Mouse (Mus musculus): ENCODE measurements around the gene Srprb. TPM values are rescaled to one million over a fixed set of nuclear protein-coding genes. Genes with fewer than 3 reads are reported as not detected.

Srprb gene
- 50.7 and 52.5 TPM in 2 replicates for total RNA-seq (2014; rRNA removed)
- 44.5 and 49.7 TPM in 2 replicates for polyA plus RNA-seq (2015; fragmentation: Nextera tagmentation; extraction: Ambion mirVana)

DNA sequence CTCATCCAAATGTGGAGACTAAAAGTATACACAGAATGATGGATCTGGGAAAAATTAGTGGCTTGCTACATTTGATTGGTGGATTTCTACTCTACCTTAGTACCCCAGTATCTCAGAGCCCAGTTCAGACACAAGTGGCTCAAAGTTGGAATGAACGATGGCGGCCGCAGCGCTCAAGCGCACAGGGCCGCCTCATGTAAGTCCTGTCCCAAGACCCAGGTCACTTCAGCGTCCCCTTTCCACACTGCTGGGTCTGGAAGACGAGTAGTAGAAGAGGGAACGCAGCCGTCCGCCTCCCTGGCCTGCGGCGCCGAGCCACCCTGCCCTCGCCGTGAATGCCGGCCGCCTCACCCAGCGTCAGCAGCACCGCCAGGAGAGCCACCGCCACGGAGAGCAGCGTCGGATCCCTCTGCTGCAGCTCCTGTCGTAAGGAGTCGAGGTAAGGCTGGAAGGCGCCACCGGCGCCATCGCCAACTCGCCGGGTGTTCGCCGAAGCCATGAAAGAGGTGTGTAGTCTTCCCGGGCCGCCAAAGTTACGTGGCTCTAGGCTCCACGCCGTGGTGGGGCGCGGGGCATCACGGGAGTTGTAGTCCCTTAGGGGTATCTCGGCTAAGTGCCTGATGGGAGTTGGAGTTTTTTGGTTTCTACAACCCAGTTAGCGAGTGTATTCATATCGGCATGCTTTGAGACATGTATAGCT, at the start of gene Srprb:
TSS of gene Srprb (minus strand) at position 577 of the 700 bp plus-strand sequence.
- Histone ChIP-seq H3K9me3 (ENCODE audit: low read length) (no peaks in the 10 kb centered on the region), H3K27me3 (ENCODE audit: insufficient read depth, low read length) (no peaks in the 10 kb centered on the region), H3K36me3 (ENCODE audit: insufficient read depth, low read length) (peaks cover 10% of the 10 kb centered on the region; the same call in 1 of the 2 replicates), H3K4me3 (ENCODE audit: low read depth, low read length) (peak within 1 kb of the TSS; percentile 51), H3K9ac (replicated peaks; ENCODE audit: low read length, poor library complexity, severe bottlenecking) (peak within 1 kb of the TSS; percentile 44), H3K4me1 (ENCODE audit: insufficient read depth, low read length) (no peaks in the 10 kb centered on the region), H3K4me2 (ENCODE audit: low read depth, low read length, poor library complexity, severe bottlenecking) (peak within 1 kb of the TSS; percentile 63), H3K27ac (ENCODE audit: low read depth, low read length) (peak within 1 kb of the TSS; percentile 53; the same call in 1 of the 2 replicates)
- ATAC-seq (ENCODE audit: low FRiP score) (peak; percentile 97), DNase-seq (ENCODE audit: low spot score) (peak; percentile 96)
- WGBS: under 1% methylated on average over 45 of the region's 45 CpGs
- no peak for TF ChIP-seq CTCF (IDR thresholded peaks at IDR 0.05)

DNA sequence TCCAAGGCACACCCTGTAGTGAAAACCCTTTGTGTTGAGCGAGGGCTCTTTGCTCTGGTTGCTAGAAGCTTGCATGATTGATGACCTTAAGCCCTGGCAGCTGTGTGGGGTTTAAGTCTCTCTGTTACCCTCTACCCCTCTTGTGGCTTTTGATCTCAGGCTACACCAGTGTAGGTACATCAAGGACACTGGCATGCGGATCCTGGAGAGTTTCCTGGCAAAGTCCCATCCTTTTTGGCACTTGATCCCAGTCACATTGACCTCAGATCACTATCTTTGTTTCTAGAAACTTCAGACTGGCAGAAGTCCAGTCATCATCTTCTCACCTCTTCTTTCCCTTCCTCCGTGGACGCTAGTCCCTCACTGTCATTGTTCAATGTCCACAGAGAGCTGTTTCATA, 46.7 kb upstream of the Srprb start:
- ATAC-seq (ENCODE audit: low FRiP score) (no peak), DNase-seq (ENCODE audit: low spot score) (no peak)
- Histone ChIP-seq H3K4me3 (ENCODE audit: low read depth, low read length) (no peak overlapping the region), H3K4me1 (ENCODE audit: insufficient read depth, low read length) (no peaks in the 10 kb centered on the region), H3K27ac (ENCODE audit: low read depth, low read length) (no peak overlapping the region), H3K27me3 (ENCODE audit: insufficient read depth, low read length) (no peaks in the 10 kb centered on the region), H3K4me2 (ENCODE audit: low read depth, low read length, poor library complexity, severe bottlenecking) (no peak overlapping the region), H3K36me3 (ENCODE audit: insufficient read depth, low read length) (no peaks in the 10 kb centered on the region), H3K9ac (replicated peaks; ENCODE audit: low read length, poor library complexity, severe bottlenecking) (no peak overlapping the region), H3K9me3 (ENCODE audit: low read length) (no peaks in the 10 kb centered on the region)
- WGBS: 60% methylated on average over 4 of the region's 4 CpGs
- TF ChIP-seq CTCF (IDR thresholded peaks at IDR 0.05): no peak

DNA sequence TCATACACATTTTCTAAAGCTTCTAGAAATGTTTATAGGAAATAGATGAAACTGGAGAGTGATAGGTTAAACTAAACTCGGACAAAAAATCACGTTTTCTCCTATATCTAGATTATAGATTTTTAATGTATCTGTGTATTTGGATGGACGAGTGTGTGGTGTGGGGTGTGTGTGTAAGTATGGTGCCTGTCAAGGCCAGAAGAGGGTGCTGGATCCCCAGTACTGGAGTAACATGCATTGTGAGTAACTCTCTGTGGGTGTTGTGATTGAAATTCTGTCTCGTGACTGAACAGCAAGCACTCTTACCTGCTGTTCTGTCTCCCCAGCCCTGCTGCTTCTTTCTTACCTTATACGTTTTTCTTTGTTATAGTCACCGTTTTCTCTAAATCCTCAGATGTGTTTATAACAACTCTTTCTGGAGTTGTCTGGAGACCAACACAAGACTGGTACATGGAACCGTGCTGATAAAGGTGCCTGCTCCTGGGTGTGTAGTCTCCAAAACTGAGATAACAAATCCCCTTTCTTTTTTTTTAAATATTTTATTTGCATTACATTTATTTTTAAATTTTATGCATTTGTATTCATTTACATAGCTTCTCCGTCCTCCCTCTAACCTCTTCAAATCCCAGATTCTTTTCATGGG, 44.7 kb upstream of the Srprb start:
- 89% methylated on average over 8 of the region's 8 CpGs for WGBS
- DNase-seq (ENCODE audit: low spot score) (no peak), ATAC-seq (ENCODE audit: low FRiP score) (no peak)
- H3K27ac ChIP-seq (ENCODE audit: low read depth, low read length): no peak overlapping the region
- no peaks in the 10 kb centered on the region for H3K36me3 ChIP-seq (ENCODE audit: insufficient read depth, low read length)
- no peaks in the 10 kb centered on the region for H3K4me1 ChIP-seq (ENCODE audit: insufficient read depth, low read length)
- H3K27me3 ChIP-seq (ENCODE audit: insufficient read depth, low read length): no peaks in the 10 kb centered on the region
- H3K4me2 ChIP-seq (ENCODE audit: low read depth, low read length, poor library complexity, severe bottlenecking): no peak overlapping the region
- no peak overlapping the region for H3K4me3 ChIP-seq (ENCODE audit: low read depth, low read length)
- no peak for TF ChIP-seq CTCF (IDR thresholded peaks at IDR 0.05)
- no peaks in the 10 kb centered on the region for H3K9me3 ChIP-seq (ENCODE audit: low read length)
- no peak overlapping the region for H3K9ac ChIP-seq (replicated peaks; ENCODE audit: low read length, poor library complexity, severe bottlenecking)

DNA sequence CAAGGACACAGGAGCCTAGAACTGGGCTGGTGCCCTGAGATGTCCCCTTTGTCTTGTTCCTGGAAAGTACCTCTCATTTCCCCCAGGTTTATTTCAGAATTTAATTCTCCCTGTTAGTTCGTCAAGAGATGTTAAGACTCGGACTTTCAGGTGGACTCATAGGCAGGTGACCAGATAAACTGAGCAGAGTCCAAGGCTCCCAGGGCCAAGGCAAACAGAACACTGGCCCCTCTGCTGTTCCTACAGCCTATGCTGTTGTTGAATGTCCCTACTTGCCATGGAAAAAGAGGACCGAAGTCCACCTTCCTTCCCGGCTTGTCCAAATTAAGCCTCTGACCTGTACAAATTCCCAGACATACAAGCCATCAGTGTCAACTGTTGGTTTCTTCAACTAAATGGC, 41.7 kb upstream of the Srprb start:
- H3K9me3 ChIP-seq (ENCODE audit: low read length): no peaks in the 10 kb centered on the region
- H3K4me1 ChIP-seq (ENCODE audit: insufficient read depth, low read length): no peaks in the 10 kb centered on the region
- H3K4me2 ChIP-seq (ENCODE audit: low read depth, low read length, poor library complexity, severe bottlenecking): no peak overlapping the region
- H3K9ac ChIP-seq (replicated peaks; ENCODE audit: low read length, poor library complexity, severe bottlenecking): no peak overlapping the region
- no peaks in the 10 kb centered on the region for H3K27me3 ChIP-seq (ENCODE audit: insufficient read depth, low read length)
- 94% methylated on average over 4 of the region's 4 CpGs for WGBS
- no peak overlapping the region for H3K27ac ChIP-seq (ENCODE audit: low read depth, low read length)
- no peak for TF ChIP-seq CTCF (IDR thresholded peaks at IDR 0.05)
- ATAC-seq (ENCODE audit: low FRiP score) (no peak), DNase-seq (ENCODE audit: low spot score) (no peak)
- no peak overlapping the region for H3K4me3 ChIP-seq (ENCODE audit: low read depth, low read length)
- H3K36me3 ChIP-seq (ENCODE audit: insufficient read depth, low read length): no peaks in the 10 kb centered on the region

DNA sequence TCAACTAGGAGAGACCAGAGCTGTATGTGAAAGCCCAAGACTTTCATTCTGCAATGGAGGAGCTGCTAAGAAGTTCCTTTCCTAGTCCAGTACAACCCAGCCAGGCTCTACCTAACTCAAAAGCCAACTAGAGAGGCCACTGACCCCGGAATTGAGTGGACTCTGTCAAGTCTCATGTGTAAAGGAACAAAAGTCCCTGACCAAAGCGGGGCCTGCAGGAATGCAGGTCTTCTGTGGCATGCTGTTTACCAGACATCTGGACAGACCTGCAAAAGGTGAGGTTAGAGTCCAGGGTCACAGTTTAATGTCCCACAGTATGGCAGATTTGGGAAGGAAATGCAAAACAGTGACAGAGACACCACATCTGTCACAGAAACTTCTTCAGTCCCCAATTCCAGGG, 39.3 kb upstream of the Srprb start:
- 77% methylated on average over 2 of the region's 2 CpGs for WGBS
- Histone ChIP-seq H3K36me3 (ENCODE audit: insufficient read depth, low read length) (no peaks in the 10 kb centered on the region), H3K27ac (ENCODE audit: low read depth, low read length) (no peak overlapping the region), H3K4me3 (ENCODE audit: low read depth, low read length) (no peak overlapping the region), H3K9ac (replicated peaks; ENCODE audit: low read length, poor library complexity, severe bottlenecking) (no peak overlapping the region), H3K27me3 (ENCODE audit: insufficient read depth, low read length) (no peaks in the 10 kb centered on the region), H3K4me2 (ENCODE audit: low read depth, low read length, poor library complexity, severe bottlenecking) (no peak overlapping the region), H3K9me3 (ENCODE audit: low read length) (no peaks in the 10 kb centered on the region), H3K4me1 (ENCODE audit: insufficient read depth, low read length) (no peaks in the 10 kb centered on the region)
- DNase-seq (ENCODE audit: low spot score): no peak
- TF ChIP-seq CTCF (IDR thresholded peaks at IDR 0.05): no peak
- no peak for ATAC-seq (ENCODE audit: low FRiP score)

DNA sequence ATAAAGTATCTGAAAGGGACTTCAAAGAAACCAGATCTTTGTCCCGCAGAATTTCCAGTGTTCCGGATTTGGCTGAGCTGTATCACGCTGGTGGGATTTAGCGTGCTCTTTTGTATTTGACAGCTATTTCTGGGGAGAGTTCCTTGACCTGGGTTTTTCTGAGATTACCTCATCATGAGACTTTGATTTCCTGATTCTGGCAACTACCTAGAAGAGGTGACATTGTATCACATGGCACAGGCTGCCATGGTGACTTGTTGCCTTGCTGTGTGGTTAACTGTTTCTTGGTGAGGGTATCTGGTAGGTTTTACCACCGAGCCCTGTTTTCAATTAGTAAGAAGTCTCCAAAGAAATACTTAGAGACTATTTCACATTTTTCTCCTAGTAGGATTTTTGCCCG, 37.5 kb upstream of the Srprb start:
- H3K4me3 ChIP-seq (ENCODE audit: low read depth, low read length): no peak overlapping the region
- H3K9ac ChIP-seq (replicated peaks; ENCODE audit: low read length, poor library complexity, severe bottlenecking): no peak overlapping the region
- TF ChIP-seq CTCF (IDR thresholded peaks at IDR 0.05): no peak
- ATAC-seq (ENCODE audit: low FRiP score) (no peak), DNase-seq (ENCODE audit: low spot score) (no peak)
- H3K27me3 ChIP-seq (ENCODE audit: insufficient read depth, low read length): no peaks in the 10 kb centered on the region
- WGBS: 83% methylated on average over 6 of the region's 6 CpGs
- H3K27ac ChIP-seq (ENCODE audit: low read depth, low read length): no peak overlapping the region
- no peaks in the 10 kb centered on the region for H3K9me3 ChIP-seq (ENCODE audit: low read length)
- no peak overlapping the region for H3K4me2 ChIP-seq (ENCODE audit: low read depth, low read length, poor library complexity, severe bottlenecking)
- no peaks in the 10 kb centered on the region for H3K4me1 ChIP-seq (ENCODE audit: insufficient read depth, low read length)
- H3K36me3 ChIP-seq (ENCODE audit: insufficient read depth, low read length): no peaks in the 10 kb centered on the region
